Mouse (Mus musculus) heart, postnatal 25 days (tissue): ENCODE data around the gene Fstl4. TPM values are rescaled to one million over a fixed set of nuclear protein-coding genes. Genes with fewer than 3 reads are reported as not detected.

ENCODE experiments used
- DNase-seq: peaks from one replicate; pipeline ENCODE4 v3.0.0; 2022; ENCODE audit warnings: low spot score
- intact Hi-C: fragments of 180-260 bp; cut with DNase I; formaldehyde crosslinking; loops from one replicate; pipeline ENCODE4 v1.15.1; 2025
- total RNA-seq, 2 experiments: library from RNA; stranded (reverse); gene quantifications; 2 replicates each; pipeline ENCODE4 v1.2.3; 2021

Gene Fstl4
- total RNA-seq, 2 experiments from 2014 or later = 1.8 to 2.6 TPM

- intact Hi-C loops = no loop called here
- DNase-seq = no peak
Observed at GRCm38 (mm10) chr11:52886559-52887303, 122.3 kb downstream of the Fstl4 start.

GRCm38 (mm10) chr11:52888150-52888549 is 123.7 kb downstream of the Fstl4 start:
- DNase-seq = no peak
- intact Hi-C loops = no loop called here

GRCm38 (mm10) chr11:52889527-52889926 is 125.1 kb downstream of the Fstl4 start:
- intact Hi-C loops = no loop called here

GRCm38 (mm10) chr11:52890156-52890555 is 125.7 kb downstream of the Fstl4 start:
- intact Hi-C loops = no loop called here
- DNase-seq = no peak

More at GRCm38 (mm10) chr11:52889527-52889926, 125.1 kb downstream of the Fstl4 start:
- DNase-seq = no peak

- no peak for DNase-seq
- intact Hi-C loops = no loop called here
Observed at GRCm38 (mm10) chr11:52904101-52904500, 139.7 kb downstream of the Fstl4 start.

GRCm38 (mm10) chr11:52910788-52911187 is 146.4 kb downstream of the Fstl4 start:
- no peak for DNase-seq
- intact Hi-C loops = no loop called here

- no peak for DNase-seq
- intact Hi-C loops = no loop called here
Observed at GRCm38 (mm10) chr11:52914431-52914830, 150.0 kb downstream of the Fstl4 start.

GRCm38 (mm10) chr11:52915648-52916047 is 151.2 kb downstream of the Fstl4 start:
- no peak for DNase-seq
- intact Hi-C loops = no loop called here

- DNase-seq = no peak
- intact Hi-C loops = no loop called here
Observed at GRCm38 (mm10) chr11:52919231-52919960, 155.0 kb downstream of the Fstl4 start.

GRCm38 (mm10) chr11:52924196-52924595 is 159.8 kb downstream of the Fstl4 start:
- intact Hi-C loops = no loop called here
- no peak for DNase-seq

- intact Hi-C loops = no loop called here
- DNase-seq = no peak
Observed at GRCm38 (mm10) chr11:52928321-52928720, 163.9 kb downstream of the Fstl4 start.

- intact Hi-C loops = no loop called here
- no peak for DNase-seq
Observed at GRCm38 (mm10) chr11:52939336-52940070, 175.1 kb downstream of the Fstl4 start.

GRCm38 (mm10) chr11:52942967-52943366 is 178.5 kb downstream of the Fstl4 start:
- intact Hi-C loops = no loop called here
- no peak for DNase-seq

- intact Hi-C loops = no loop called here
- DNase-seq = no peak
Observed at GRCm38 (mm10) chr11:52954995-52955394, 190.6 kb downstream of the Fstl4 start.

- intact Hi-C loops = no loop called here
- no peak for DNase-seq
Observed at GRCm38 (mm10) chr11:52968809-52969208, 204.4 kb downstream of the Fstl4 start.

GRCm38 (mm10) chr11:52970396-52970795 is 206.0 kb downstream of the Fstl4 start:
- DNase-seq = no peak
- intact Hi-C loops = no loop called here

GRCm38 (mm10) chr11:52986986-52987385 is 222.6 kb downstream of the Fstl4 start:
- intact Hi-C loops = no loop called here
- DNase-seq = no peak

GRCm38 (mm10) chr11:52994688-52995087 is 230.3 kb downstream of the Fstl4 start:
- DNase-seq = no peak
- intact Hi-C loops = no loop called here

GRCm38 (mm10) chr11:52996434-52997093 is 232.1 kb downstream of the Fstl4 start:
- intact Hi-C loops = no loop called here
- no peak for DNase-seq

GRCm38 (mm10) chr11:52997421-52997820 is 233.0 kb downstream of the Fstl4 start:
- DNase-seq = no peak

More at GRCm38 (mm10) chr11:52997421-52997820, 233.0 kb downstream of the Fstl4 start:
- intact Hi-C loops = no loop called here
